Mouse (Mus musculus): Measurements from ENCODE around the gene Morc3.

DNA sequence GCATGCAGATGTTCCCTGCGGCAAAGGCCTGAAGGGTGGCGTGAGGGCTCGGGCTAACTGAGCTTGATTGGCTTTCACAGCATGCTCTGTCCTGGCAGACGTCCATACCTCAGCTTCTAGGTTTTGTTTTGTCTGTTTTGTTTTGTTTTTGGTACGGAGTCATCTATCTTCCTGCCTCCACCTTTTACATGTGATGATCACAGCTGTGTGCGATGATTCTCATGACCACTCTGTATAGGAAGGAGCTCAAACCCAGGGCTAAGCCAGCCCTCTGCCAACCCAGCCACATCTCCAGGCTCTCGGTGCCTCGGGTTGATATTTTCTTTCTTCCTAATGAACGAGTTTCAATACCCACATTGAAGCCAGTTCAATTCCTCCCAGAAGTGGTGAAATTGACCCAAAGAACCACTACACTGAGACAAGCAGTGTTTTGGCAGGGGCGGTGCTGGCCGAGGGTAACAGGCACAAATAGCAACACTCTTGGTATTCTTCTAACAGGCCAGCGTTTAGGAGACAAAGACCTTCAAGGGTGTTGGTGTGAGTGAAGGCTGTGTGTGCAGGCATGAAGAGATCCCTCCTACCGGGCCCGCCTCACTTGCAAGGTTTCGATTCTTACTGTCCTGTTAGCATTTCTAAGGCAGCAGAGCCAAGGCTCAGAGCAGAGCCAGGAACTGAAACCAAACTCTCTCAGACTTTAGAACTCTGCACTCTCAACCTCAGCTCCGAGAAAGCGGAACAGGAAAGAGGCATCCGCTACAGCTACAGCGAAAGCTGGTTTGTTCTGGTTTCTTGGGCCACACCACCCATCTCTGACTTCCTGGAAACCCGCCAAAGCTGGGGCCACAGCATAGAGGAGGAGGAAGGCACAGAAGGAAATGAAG, 15.8 kb upstream of the Morc3 start:
- no peak for TF ChIP-seq CTCF (IDR thresholded peaks at IDR 0.05; ENCODE audit: low read depth)
- TF ChIP-seq EP300 (IDR thresholded peaks at IDR 0.05; ENCODE audit: low read depth) = no peak

Data from liver, embryonic 14.5 days (tissue).